In genomic region chr10:78480954-78481927, GRCm38 (mm10) we compare ENCODE assay signal across 8 mouse cellular contexts. TPM values are rescaled to one million over a fixed set of nuclear protein-coding genes. Genes with fewer than 3 reads are reported as not detected.
A peak's percentile ranks its signal among the peaks of the same experiment; 100 is the strongest.
DNase-seq lines count a peak whose midpoint lies in the region; ATAC-seq and TF ChIP-seq lines count a peak whose summit lies in the region.

No protein-coding gene starts in this region.

- 33% methylated on average over 21 of the region's 21 CpGs for WGBS in kidney, adult 2 months
- 36% methylated on average over 21 of the region's 21 CpGs for WGBS in hindbrain, embryonic 15.5 days
- WGBS in midbrain, embryonic 12.5 days, result 39% methylated on average over 21 of the region's 21 CpGs

- H3K4me3 ChIP-seq in kidney, adult 2 months (ENCODE audit: insufficient read depth, low read depth, low read length), result peak overlapping the region; percentile 47
- peak overlapping the region; percentile 24 for H3K4me3 ChIP-seq in bone marrow macrophage, adult 2 months (ENCODE audit: insufficient read depth, low read length)
- H3K4me3 ChIP-seq in hindbrain, embryonic 15.5 days, result peak overlapping the region; percentile 47
- peak overlapping the region; percentile 53 for H3K4me3 ChIP-seq in midbrain, embryonic 12.5 days

- H3K4me1 ChIP-seq in kidney, adult 2 months (ENCODE audit: control insufficient read depth, insufficient read depth, low read length), result no peaks in the 10 kb centered on the region
- peaks cover 36% of the 10 kb centered on the region for H3K4me1 ChIP-seq in bone marrow macrophage, adult 2 months (ENCODE audit: control insufficient read depth, insufficient read depth, low read length)
- H3K4me1 ChIP-seq in hindbrain, embryonic 15.5 days (replicated peaks), result 0 out of 2 replicates have a peak, but pooled peaks cover 9% of the 10 kb centered on the region
- H3K4me1 ChIP-seq in midbrain, embryonic 12.5 days, result peaks cover 13% of the 10 kb centered on the region

- no peak for TF ChIP-seq CTCF in kidney, adult 2 months (conservative IDR thresholded peaks at IDR 0.05; ENCODE audit: insufficient read depth, insufficient read length, low read depth, low read length)
- TF ChIP-seq CTCF in bone marrow macrophage, adult 2 months (IDR thresholded peaks at IDR 0.05; ENCODE audit: low read depth, low read length), result no peak

- peak overlapping the region; percentile 43; the same call in 1 of the 2 replicates for H3K9ac ChIP-seq in hindbrain, embryonic 15.5 days
- peak overlapping the region; percentile 62; the same call in 1 of the 2 replicates for H3K9ac ChIP-seq in midbrain, embryonic 12.5 days (replicated peaks)

- no peak overlapping the region for H3K27ac ChIP-seq in kidney, adult 2 months (ENCODE audit: insufficient read depth, low read depth, low read length)
- peak overlapping the region; percentile 90 for H3K27ac ChIP-seq in bone marrow macrophage, adult 2 months (ENCODE audit: insufficient read depth, low read depth, low read length)
- no peak overlapping the region for H3K27ac ChIP-seq in hindbrain, embryonic 15.5 days (replicated peaks)
- H3K27ac ChIP-seq in midbrain, embryonic 12.5 days (replicated peaks), result no peak overlapping the region

- no peaks in the 10 kb centered on the region for H3K9me3 ChIP-seq in hindbrain, embryonic 15.5 days
- H3K9me3 ChIP-seq in midbrain, embryonic 12.5 days, result no peaks in the 10 kb centered on the region

- no peak for DNase-seq in kidney, adult 2 months
- no peak for DNase-seq in kidney, adult 11 months
- DNase-seq in ovary, postnatal 10 days (ENCODE audit: low spot score), result no peak
- no peak for DNase-seq in spleen, postnatal 10 days (ENCODE audit: low spot score in 2 of 2)
- no peak for DNase-seq in frontal cortex, adult 2 months (ENCODE audit: extremely low spot score in 1 of 2, low spot score in 1 of 2)

- ATAC-seq in hindbrain, embryonic 15.5 days (ENCODE audit: low FRiP score, low read depth), result no peak
- no peak; the same call in none of the 2 replicates for ATAC-seq in midbrain, embryonic 12.5 days (ENCODE audit: low FRiP score, low read depth)

- H3K36me3 ChIP-seq in kidney, adult 2 months (ENCODE audit: control insufficient read depth, insufficient read depth, low read length), result no peaks in the 10 kb centered on the region
- H3K36me3 ChIP-seq in hindbrain, embryonic 15.5 days, result no peaks in the 10 kb centered on the region
- H3K36me3 ChIP-seq in midbrain, embryonic 12.5 days, result no peaks in the 10 kb centered on the region

- peak overlapping the region; percentile 86 for H3K4me2 ChIP-seq in hindbrain, embryonic 15.5 days
- peak overlapping the region; percentile 83 for H3K4me2 ChIP-seq in midbrain, embryonic 12.5 days (replicated peaks)

- TF ChIP-seq POLR2A in kidney, adult 2 months (IDR thresholded peaks at IDR 0.05; ENCODE audit: low read depth, low read length), result no peak
- TF ChIP-seq POLR2A in bone marrow macrophage, adult 2 months (IDR thresholded peaks at IDR 0.05; ENCODE audit: borderline replicate concordance, low read depth, low read length), result no peak

- no peaks in the 10 kb centered on the region for H3K27me3 ChIP-seq in kidney, adult 2 months (replicated peaks; ENCODE audit: control insufficient read depth, insufficient read depth, low read length)
- H3K27me3 ChIP-seq in hindbrain, embryonic 15.5 days, result no peaks in the 10 kb centered on the region
- H3K27me3 ChIP-seq in midbrain, embryonic 12.5 days, result peaks cover 25% of the 10 kb centered on the region

RNA-seq across cellular contexts. Expression of gene Pdxk, which starts 16.5 kb away (rescaled TPM):
- polyA plus RNA-seq in kidney, adult 2 months (2012; rRNA removed), result 107 TPM in 2 replicates
- polyA plus RNA-seq in bone marrow macrophage, adult 2 months (2012; ENCODE audit: insufficient read depth, insufficient read length, missing spikeins), result 112 and 121 TPM in 2 replicates
- 46.5 and 49.8 TPM in 2 replicates for polyA plus RNA-seq in hindbrain, embryonic 15.5 days (2015; fragmentation: Nextera tagmentation; extraction: Ambion mirVana)
- polyA plus RNA-seq in midbrain, embryonic 12.5 days (2016; fragmentation: Nextera tagmentation; extraction: Ambion mirVana), result 10.0 and 10.9 TPM in 2 replicates
- 80.2 and 80.9 TPM in 2 replicates for polyA plus RNA-seq in frontal cortex, adult 2 months (2012; rRNA removed)

RNA-seq across cellular contexts. Expression of gene Olfr1358, which starts 36.0 kb away (rescaled TPM):
- polyA plus RNA-seq in kidney, adult 2 months (2012; rRNA removed), result not detected in 2 replicates
- not detected in 2 replicates for polyA plus RNA-seq in bone marrow macrophage, adult 2 months (2012; ENCODE audit: insufficient read depth, insufficient read length, missing spikeins)
- not detected in 2 replicates for polyA plus RNA-seq in hindbrain, embryonic 15.5 days (2015; fragmentation: Nextera tagmentation; extraction: Ambion mirVana)
- polyA plus RNA-seq in midbrain, embryonic 12.5 days (2016; fragmentation: Nextera tagmentation; extraction: Ambion mirVana), result not detected in 2 replicates
- polyA plus RNA-seq in frontal cortex, adult 2 months (2012; rRNA removed), result not detected in 2 replicates

RNA-seq across cellular contexts. Expression of gene Cstb, which starts 55.8 kb away (rescaled TPM):
- polyA plus RNA-seq in kidney, adult 2 months (2012; rRNA removed), result 101 and 115 TPM in 2 replicates
- polyA plus RNA-seq in bone marrow macrophage, adult 2 months (2012; ENCODE audit: insufficient read depth, insufficient read length, missing spikeins), result 742 and 743 TPM in 2 replicates
- 90.9 and 95.0 TPM in 2 replicates for polyA plus RNA-seq in hindbrain, embryonic 15.5 days (2015; fragmentation: Nextera tagmentation; extraction: Ambion mirVana)
- polyA plus RNA-seq in midbrain, embryonic 12.5 days (2016; fragmentation: Nextera tagmentation; extraction: Ambion mirVana), result 112 and 114 TPM in 2 replicates
- polyA plus RNA-seq in frontal cortex, adult 2 months (2012; rRNA removed), result 69.5 and 75.2 TPM in 2 replicates
